Mouse (Mus musculus) forelimb bud, embryonic 11.5 days (tissue): ENCODE data around the gene Iqgap2.

Source experiments
- DNase-seq: peaks from one replicate; pipeline ENCODE4 v3.0.0-alpha.2; 2012; ENCODE audit warnings: low read depth, low spot score

The Iqgap2 gene

DNA sequence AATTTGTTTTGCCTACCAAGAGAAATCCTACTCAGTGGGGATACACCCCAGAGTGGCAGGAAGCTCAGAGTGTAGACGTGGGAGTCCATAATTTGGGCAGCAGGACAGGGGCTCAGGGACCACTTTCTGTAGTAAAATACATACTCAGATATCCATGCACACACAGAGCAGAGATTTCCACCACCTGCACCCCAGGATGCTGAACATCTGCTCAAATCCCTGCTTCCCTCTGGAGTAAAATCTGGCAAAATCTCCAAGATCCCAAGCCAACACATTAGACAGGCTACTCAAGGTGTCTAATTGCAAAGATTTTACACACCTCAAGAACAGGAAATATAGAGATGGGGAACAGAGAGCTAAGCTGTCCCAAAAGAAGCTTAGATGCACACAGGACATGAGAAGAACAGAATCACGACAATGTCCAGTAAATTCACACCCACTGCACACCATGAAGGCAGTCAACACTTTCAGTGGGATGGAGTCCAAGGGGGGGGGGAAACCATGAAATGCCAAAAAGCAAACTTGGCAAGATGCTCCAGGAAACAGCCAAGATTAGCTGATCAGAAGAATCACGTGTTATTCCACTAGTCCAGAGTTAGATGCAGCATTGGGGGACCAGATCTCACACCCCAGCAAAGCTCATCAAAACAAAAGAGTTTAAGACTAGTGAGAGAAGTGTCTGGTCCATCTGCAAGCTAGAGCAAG lies 177.3 kb downstream of the Iqgap2 start:
- DNase-seq = no peak

- no peak for DNase-seq
These were observed 179.0 kb downstream of the Iqgap2 start for GRCm38 (mm10) chr13:95712570-95713268.

DNA sequence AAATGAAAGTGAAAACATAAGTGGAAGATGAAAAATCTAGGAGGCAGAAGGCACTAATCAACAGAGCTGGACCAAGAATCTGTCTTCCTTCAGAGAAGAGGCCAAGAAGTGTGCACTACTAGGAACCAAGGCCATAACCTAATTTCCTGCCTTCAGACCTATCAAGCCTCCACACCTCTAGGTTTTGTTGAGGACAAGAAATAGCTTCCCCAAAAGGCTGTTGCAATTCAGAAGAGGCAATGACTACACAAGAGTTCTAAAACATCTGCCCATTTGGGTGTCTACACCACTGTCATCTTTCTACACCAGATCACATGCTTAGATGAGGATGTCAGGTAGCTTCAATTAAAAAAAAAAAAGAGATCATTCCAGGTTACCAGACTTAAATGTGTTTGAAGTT lies 179.7 kb downstream of the Iqgap2 start:
- DNase-seq = no peak

- no peak for DNase-seq
These were observed 186.1 kb downstream of the Iqgap2 start for GRCm38 (mm10) chr13:95705589-95705988.

- DNase-seq = no peak
These were observed 188.3 kb downstream of the Iqgap2 start for GRCm38 (mm10) chr13:95703376-95703775.

GRCm38 (mm10) chr13:95697874-95698273 lies 193.8 kb downstream of the Iqgap2 start:
- DNase-seq = no peak

- no peak for DNase-seq
These were observed 195.0 kb downstream of the Iqgap2 start, which contains the start of gene F2rl2 for GRCm38 (mm10) chr13:95696654-95697163. F2rl2 (plus strand) TSS chr13:95696853.

DNA sequence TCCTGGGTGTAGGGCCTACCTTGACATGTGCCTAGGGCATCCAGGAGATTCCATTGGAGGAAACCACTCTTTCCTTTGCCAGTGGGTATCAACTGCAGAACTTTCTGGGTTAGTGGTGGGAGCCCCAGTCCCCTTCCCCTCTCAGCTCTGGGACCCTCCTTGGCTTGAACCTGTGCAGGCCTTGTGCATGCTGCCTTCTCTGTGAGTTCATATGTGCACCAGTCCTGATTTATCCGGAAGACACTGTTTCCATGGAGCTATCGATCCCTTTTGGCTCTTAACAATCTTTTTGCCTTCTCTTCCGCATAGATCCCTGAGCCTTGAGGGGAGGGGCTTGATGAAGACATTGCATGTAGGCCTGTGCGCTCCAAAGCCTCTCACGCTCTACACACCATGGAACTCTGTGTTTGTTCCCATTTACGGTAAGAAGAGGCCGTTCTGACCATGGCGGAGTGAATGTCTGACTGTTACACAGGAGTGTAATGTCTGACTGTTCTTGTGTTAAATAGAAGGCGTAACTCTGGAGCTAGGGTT lies 195.5 kb downstream of the Iqgap2 start:
- no peak for DNase-seq

GRCm38 (mm10) chr13:95692201-95692600 lies 199.5 kb downstream of the Iqgap2 start:
- DNase-seq = no peak

GRCm38 (mm10) chr13:95688576-95688975 lies 203.1 kb downstream of the Iqgap2 start:
- no peak for DNase-seq

DNA sequence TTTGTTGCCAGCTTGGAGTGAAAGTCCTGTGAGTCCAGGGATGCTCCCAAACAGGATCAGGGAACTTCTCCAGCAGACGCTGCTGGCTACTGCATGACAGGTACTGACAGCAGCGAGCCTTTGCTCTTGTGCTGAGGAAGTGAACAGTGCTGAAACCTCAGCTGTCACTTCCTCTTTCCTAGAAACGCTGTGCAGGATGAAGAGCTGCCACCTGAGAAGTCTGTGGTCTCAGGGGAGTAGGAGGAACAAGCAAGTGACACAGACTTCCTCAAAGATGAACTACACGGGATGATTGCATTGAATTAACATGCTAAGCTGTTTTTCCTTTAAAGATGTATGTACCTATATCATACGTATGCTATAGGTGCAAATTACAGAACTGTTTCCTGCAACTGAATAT lies 206.0 kb downstream of the Iqgap2 start:
- no peak for DNase-seq

- no peak for DNase-seq
These were observed 207.0 kb downstream of the Iqgap2 start for GRCm38 (mm10) chr13:95684656-95685244.

GRCm38 (mm10) chr13:95679491-95679941 lies 212.2 kb downstream of the Iqgap2 start:
- DNase-seq = no peak

DNA sequence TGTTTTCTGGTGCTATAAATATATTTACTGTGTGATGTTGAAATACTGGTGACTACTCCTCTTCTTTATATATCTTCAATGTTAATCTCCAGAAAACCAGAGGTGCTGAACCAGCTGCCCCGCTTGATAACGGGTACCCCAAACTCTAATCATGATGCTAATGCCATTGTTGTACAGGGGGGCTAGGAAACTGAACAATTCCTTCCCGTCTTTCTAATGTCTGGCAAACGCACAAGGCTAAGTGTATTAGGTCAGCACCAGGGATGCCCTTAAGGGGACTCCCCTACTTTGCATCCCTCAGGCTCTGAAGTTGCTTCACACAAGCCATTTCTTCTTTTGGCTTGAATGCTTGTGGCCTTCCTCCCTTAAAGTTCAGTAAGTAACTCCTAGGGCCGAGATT lies 212.6 kb downstream of the Iqgap2 start:
- DNase-seq = no peak

DNA sequence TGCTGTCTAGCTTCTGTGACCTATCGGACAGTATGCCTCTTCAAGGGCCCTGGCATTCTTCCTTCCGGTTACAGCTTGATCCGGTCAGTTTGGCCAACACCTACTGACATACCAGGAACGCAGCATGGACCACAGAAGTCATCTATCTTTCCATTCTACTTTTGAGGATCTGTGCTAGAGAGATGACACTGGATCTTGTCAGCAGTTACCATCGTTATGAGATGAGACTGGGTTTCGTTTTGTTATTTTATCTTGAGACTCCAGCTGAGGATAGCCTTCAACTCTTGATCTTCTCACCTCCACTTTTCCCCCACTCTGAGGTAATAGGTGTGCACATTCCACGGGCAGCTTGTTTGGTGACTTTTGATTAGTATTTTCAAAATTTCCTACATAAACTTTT lies 219.3 kb downstream of the Iqgap2 start:
- DNase-seq = no peak

GRCm38 (mm10) chr13:95671108-95671897 lies 220.4 kb downstream of the Iqgap2 start:
- DNase-seq = no peak

GRCm38 (mm10) chr13:95670534-95670933 lies 221.2 kb downstream of the Iqgap2 start:
- DNase-seq = no peak

DNA sequence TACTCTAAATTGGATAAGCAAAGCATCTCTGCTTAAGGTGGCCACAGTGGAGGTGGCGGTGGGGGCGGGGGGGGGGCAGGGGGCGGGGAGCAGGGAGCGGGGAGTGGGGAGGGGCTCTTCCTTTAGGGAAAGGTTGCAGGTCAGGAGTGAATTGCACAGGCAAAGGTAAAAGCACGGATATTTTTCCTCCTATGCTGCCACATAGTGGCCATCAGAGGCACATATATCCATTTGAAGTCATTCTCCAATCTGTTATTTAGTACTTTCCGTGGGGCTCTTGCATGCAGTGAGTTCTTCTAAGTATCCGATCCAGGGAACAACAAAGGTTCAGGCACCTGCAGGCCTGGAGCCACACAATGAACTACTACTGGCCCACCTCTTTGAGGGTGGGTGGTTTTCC lies 224.5 kb downstream of the Iqgap2 start:
- no peak for DNase-seq

DNA sequence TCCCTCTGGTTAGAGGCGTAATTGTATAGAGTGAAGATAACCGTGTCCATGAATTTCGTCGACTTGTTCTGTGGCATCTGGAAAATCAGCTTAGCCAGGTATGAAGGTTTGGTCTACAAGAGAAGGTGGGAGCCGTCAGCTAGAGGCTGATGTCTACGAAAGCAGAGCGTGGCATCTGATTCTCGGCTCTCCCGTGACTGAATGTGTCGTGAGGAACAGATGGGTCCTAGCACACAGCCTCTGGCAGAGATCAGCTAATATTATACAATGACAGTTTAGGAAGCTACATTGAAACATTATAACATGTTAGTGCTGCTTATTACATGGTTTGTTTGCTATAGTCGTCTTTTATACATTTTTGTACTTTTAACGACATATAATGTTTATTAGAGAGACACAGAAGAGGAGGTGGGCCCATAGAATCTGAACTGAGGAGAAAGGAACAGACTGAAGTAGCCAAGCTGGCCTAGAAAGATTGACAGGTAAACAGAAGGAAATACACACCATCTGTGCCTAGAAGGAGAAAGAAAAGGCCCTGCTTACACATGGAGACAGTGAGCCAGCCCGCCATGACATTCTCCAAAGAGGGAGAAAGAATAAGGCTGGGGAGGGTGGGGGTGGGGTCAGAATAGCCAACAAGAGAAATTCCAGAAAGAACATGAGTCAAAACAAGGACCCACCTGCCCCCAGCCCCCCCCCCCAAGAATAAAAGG lies 225.9 kb downstream of the Iqgap2 start:
- DNase-seq = no peak

- no peak for DNase-seq
These were observed 227.9 kb downstream of the Iqgap2 start for GRCm38 (mm10) chr13:95663834-95664233.

DNA sequence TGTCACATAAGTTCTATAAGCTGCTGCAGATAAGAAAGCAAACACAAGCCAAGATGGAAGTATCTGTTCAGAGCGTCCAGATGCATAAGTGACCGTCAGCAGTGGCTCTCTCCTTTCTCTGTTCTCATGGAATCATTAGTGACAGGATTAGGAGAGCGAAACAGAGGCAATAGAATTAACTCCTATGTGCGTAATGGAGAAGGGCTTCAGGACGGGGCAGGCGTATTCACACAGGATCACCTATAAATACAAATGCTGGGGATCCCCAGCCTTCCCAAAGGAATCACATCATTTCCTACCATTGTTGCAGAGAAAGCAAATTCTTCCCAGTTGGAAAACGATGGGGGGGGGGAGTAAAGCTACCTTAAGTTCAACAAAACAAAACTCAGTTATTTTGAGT lies 232.3 kb downstream of the Iqgap2 start:
- no peak for DNase-seq
